Mouse (Mus musculus): ENCODE data around the gene Rad54l.

GRCm38 (mm10) chr4:116070116-116070515, 53.4 kb downstream of the Rad54l start:
- TF ChIP-seq CTCF (IDR thresholded peaks at IDR 0.05; ENCODE audit: borderline replicate concordance, insufficient read depth, low read depth, low read length): no peak
- TF ChIP-seq POLR2A (IDR thresholded peaks at IDR 0.05; ENCODE audit: borderline replicate concordance, insufficient read depth, low read length): no peak

Measured in cerebellum, adult 2 months (tissue).